In genomic region chr5:71058047-71058446, GRCm38 (mm10) we compare ENCODE assay signal across 13 mouse cellular contexts. TPM values are rescaled to one million over a fixed set of nuclear protein-coding genes. Genes with fewer than 3 reads are reported as not detected.
DNase-seq lines count a peak whose midpoint lies in the region; ATAC-seq and TF ChIP-seq lines count a peak whose summit lies in the region.
"Had no signal": no experiment of that assay in that cellular context is flagged by ENCODE, and none has a peak within 500 bp of the region (broad histone marks: within the 10 kb centered on the region; RNA-seq: fewer than 3 reads in every experiment).

No protein-coding gene starts in this region.

- WGBS in hindbrain, postnatal 0 days: 41% methylated on average over 7 of the region's 7 CpGs
- 42% methylated on average over 7 of the region's 7 CpGs for WGBS in hindbrain, embryonic 16.5 days
- 38% methylated on average over 7 of the region's 7 CpGs for WGBS in forebrain, embryonic 14.5 days
- 19% methylated on average over 7 of the region's 7 CpGs for WGBS in midbrain, embryonic 15.5 days
- WGBS in lung, adult 2 months: 69% methylated on average over 7 of the region's 7 CpGs

- no peak overlapping the region for H3K27ac ChIP-seq in hindbrain, postnatal 0 days
- no peak overlapping the region for H3K27ac ChIP-seq in hindbrain, embryonic 16.5 days (ENCODE audit: low read depth, low read length)
- H3K27ac ChIP-seq in forebrain, embryonic 14.5 days (ENCODE audit: low read depth, low read length): no peak overlapping the region; the same call in 1 of the 2 replicates
- H3K27ac ChIP-seq in midbrain, embryonic 15.5 days: peak overlapping the region; percentile 29; the same call in 1 of the 2 replicates
- H3K27ac ChIP-seq: neural tube, embryonic 13.5 days had no signal

- H3K9me3 ChIP-seq in hindbrain, postnatal 0 days (ENCODE audit: low read length): no peaks in the 10 kb centered on the region
- H3K9me3 ChIP-seq in hindbrain, embryonic 16.5 days (ENCODE audit: control insufficient read depth, low read length): no peaks in the 10 kb centered on the region
- H3K9me3 ChIP-seq in forebrain, embryonic 14.5 days (replicated peaks; ENCODE audit: control insufficient read depth, low read length): no peaks in the 10 kb centered on the region
- no peaks in the 10 kb centered on the region for H3K9me3 ChIP-seq in midbrain, embryonic 15.5 days
- H3K9me3 ChIP-seq: neural tube, embryonic 13.5 days had no signal

- H3K4me3 ChIP-seq in hindbrain, postnatal 0 days (ENCODE audit: low read length): no peak overlapping the region
- H3K4me3 ChIP-seq in hindbrain, embryonic 16.5 days (ENCODE audit: low read length): no peak overlapping the region
- no peak overlapping the region for H3K4me3 ChIP-seq in forebrain, embryonic 14.5 days (ENCODE audit: low read depth, low read length)
- H3K4me3 ChIP-seq in midbrain, embryonic 15.5 days: no peak overlapping the region
- no peak overlapping the region for H3K4me3 ChIP-seq in lung, adult 2 months (replicated peaks; ENCODE audit: extremely low read depth, low read depth, low read length)
- H3K4me3 ChIP-seq: megakaryocyte, embryonic 14.5 days; neural tube, embryonic 13.5 days had no signal

- no peaks in the 10 kb centered on the region for H3K36me3 ChIP-seq in hindbrain, postnatal 0 days (ENCODE audit: insufficient read depth, low read length)
- no peaks in the 10 kb centered on the region for H3K36me3 ChIP-seq in hindbrain, embryonic 16.5 days (ENCODE audit: control insufficient read depth, insufficient read depth, low read length)
- H3K36me3 ChIP-seq in forebrain, embryonic 14.5 days (ENCODE audit: control insufficient read depth, insufficient read depth, low read length): no peaks in the 10 kb centered on the region
- no peaks in the 10 kb centered on the region for H3K36me3 ChIP-seq in midbrain, embryonic 15.5 days (replicated peaks)
- H3K36me3 ChIP-seq: neural tube, embryonic 13.5 days had no signal

- no peaks in the 10 kb centered on the region; the same call in 1 of the 2 replicates for H3K4me1 ChIP-seq in hindbrain, postnatal 0 days (ENCODE audit: insufficient read depth, low read length)
- no peaks in the 10 kb centered on the region for H3K4me1 ChIP-seq in hindbrain, embryonic 16.5 days (ENCODE audit: control insufficient read depth, insufficient read depth, low read depth, low read length)
- no peaks in the 10 kb centered on the region for H3K4me1 ChIP-seq in forebrain, embryonic 14.5 days (ENCODE audit: control insufficient read depth, insufficient read depth, low read length)
- peaks cover 5% of the 10 kb centered on the region; the same call in 1 of the 2 replicates for H3K4me1 ChIP-seq in midbrain, embryonic 15.5 days
- H3K4me1 ChIP-seq in lung, adult 2 months (ENCODE audit: control insufficient read depth, insufficient read depth, low read length): no peaks in the 10 kb centered on the region
- H3K4me1 ChIP-seq: megakaryocyte, embryonic 14.5 days; neural tube, embryonic 13.5 days had no signal

- ATAC-seq in hindbrain, postnatal 0 days: no peak
- no peak for ATAC-seq in hindbrain, embryonic 16.5 days
- peak; percentile 69 for ATAC-seq in forebrain, embryonic 14.5 days
- ATAC-seq in midbrain, embryonic 15.5 days (replicated peaks): peak; percentile 84

- no peak for TF ChIP-seq POLR2A in lung, adult 2 months (IDR thresholded peaks at IDR 0.05; ENCODE audit: borderline replicate concordance, extremely low read depth, low read depth, low read length)

- TF ChIP-seq CTCF in hindbrain, postnatal 0 days (IDR thresholded peaks at IDR 0.05; ENCODE audit: low read depth): no peak
- TF ChIP-seq CTCF in lung, adult 2 months (IDR thresholded peaks at IDR 0.05; ENCODE audit: insufficient read depth, low read length): no peak

- H3K4me2 ChIP-seq in hindbrain, postnatal 0 days (ENCODE audit: low read depth, low read length): no peak overlapping the region
- H3K4me2 ChIP-seq in hindbrain, embryonic 16.5 days (ENCODE audit: low read length): no peak overlapping the region
- no peak overlapping the region for H3K4me2 ChIP-seq in forebrain, embryonic 14.5 days (ENCODE audit: low read length)
- peak overlapping the region; percentile 27 for H3K4me2 ChIP-seq in midbrain, embryonic 15.5 days
- H3K4me2 ChIP-seq: lung, embryonic 14.5 days; neural tube, embryonic 13.5 days had no signal

- no peak overlapping the region for H3K9ac ChIP-seq in hindbrain, postnatal 0 days (replicated peaks; ENCODE audit: low read length)
- H3K9ac ChIP-seq in hindbrain, embryonic 16.5 days (ENCODE audit: low read depth, low read length): no peak overlapping the region
- H3K9ac ChIP-seq in forebrain, embryonic 14.5 days (ENCODE audit: low read length): no peak overlapping the region
- no peak overlapping the region for H3K9ac ChIP-seq in midbrain, embryonic 15.5 days
- H3K9ac ChIP-seq: lung, embryonic 14.5 days; neural tube, embryonic 13.5 days had no signal

- DNase-seq in hindbrain, postnatal 0 days (ENCODE audit: low spot score): peak; percentile 22
- peak; percentile 4 for DNase-seq in retina, postnatal 1 day
- no peak for DNase-seq in retina, embryonic 14.5 days (ENCODE audit: low spot score)
- DNase-seq in forebrain, embryonic 14.5 days (ENCODE audit: low spot score): peak; percentile 64
- no peak for DNase-seq in lung, adult 2 months
- DNase-seq in lung, postnatal 36 days: no peak
- DNase-seq: heart, adult 11 months; heart, postnatal 10 days; lung, embryonic 14.5 days had no signal

- no peaks in the 10 kb centered on the region for H3K27me3 ChIP-seq in hindbrain, postnatal 0 days (ENCODE audit: insufficient read depth, low read length)
- H3K27me3 ChIP-seq in hindbrain, embryonic 16.5 days (replicated peaks; ENCODE audit: control insufficient read depth, insufficient read depth, low read length): no peaks in the 10 kb centered on the region
- H3K27me3 ChIP-seq in forebrain, embryonic 14.5 days (replicated peaks; ENCODE audit: control insufficient read depth, insufficient read depth, low read length): no peaks in the 10 kb centered on the region
- H3K27me3 ChIP-seq in midbrain, embryonic 15.5 days (replicated peaks): no peaks in the 10 kb centered on the region
- H3K27me3 ChIP-seq: megakaryocyte, embryonic 14.5 days; neural tube, embryonic 13.5 days had no signal

RNA-seq across cellular contexts. Expression of gene Gabra2, which starts 37.6 kb away (rescaled TPM):
- 18.3 and 21.6 TPM in 2 replicates for total RNA-seq in hindbrain, postnatal 0 days (2014; rRNA removed)
- 57.4 and 61.7 TPM in 2 replicates for polyA plus RNA-seq in hindbrain, postnatal 0 days (2015; fragmentation: Nextera tagmentation; extraction: Ambion mirVana)
- 52.8 and 62.9 TPM in 2 replicates for polyA plus RNA-seq in hindbrain, embryonic 16.5 days (2015; fragmentation: Nextera tagmentation; extraction: Ambion mirVana)
- 16.4 and 26.7 TPM in 2 replicates for polyA plus RNA-seq in forebrain, embryonic 14.5 days (2014; fragmentation: Nextera tagmentation; extraction: Ambion mirVana)
- 54.0 and 65.6 TPM in 2 replicates for polyA plus RNA-seq in midbrain, embryonic 15.5 days (2015; fragmentation: Nextera tagmentation; extraction: Ambion mirVana)
- not detected in 2 replicates for polyA plus RNA-seq in lung, adult 2 months (2012; rRNA removed)
- total RNA-seq: heart, postnatal 10 days had no signal

Comparison
In these comparisons a context has a peak if more than half of its experiments do, and no peak if none do; other contexts are left out.
1. DNase-seq: peak in hindbrain, postnatal 0 days (single experiment), retina, postnatal 1 day (single experiment) and forebrain, embryonic 14.5 days (single experiment); none in retina, embryonic 14.5 days (single experiment), lung, adult 2 months (single experiment) and lung, postnatal 36 days (single experiment).
2. ATAC-seq: peak in forebrain, embryonic 14.5 days (single experiment) and midbrain, embryonic 15.5 days (single experiment); none in hindbrain, postnatal 0 days (single experiment) and hindbrain, embryonic 16.5 days (single experiment).
3. RNA of gene Gabra2, which starts 37.6 kb away (polyA plus RNA-seq): 54.0 to 65.6 TPM in midbrain, embryonic 15.5 days, 52.8 to 62.9 TPM in hindbrain, embryonic 16.5 days, 57.4 to 61.7 TPM in hindbrain, postnatal 0 days and 16.4 to 26.7 TPM in forebrain, embryonic 14.5 days; not detected in lung, adult 2 months; every median in the first group is over 10 times any median in the second.